Mouse (Mus musculus) spleen, adult 2 months (tissue): ENCODE results near the gene Disp1. TPM values are rescaled to one million over a fixed set of nuclear protein-coding genes. Genes with fewer than 3 reads are reported as not detected.

ENCODE experiments used
- DNase-seq, 2 experiments: peaks; one replicate each; pipeline versions ENCODE4 v3.0.0 to v3.0.0-alpha.2; 2012 to 2021; ENCODE audit warnings: low spot score in 2 of 2, low read depth in 1 of 2
- H3K27ac ChIP-seq: fragments of 200-500 bp; 2 replicates; pipeline ENCODE4 v1.5.1; 2012; ENCODE audit warnings: low read length, inconsistent platforms; ENCODE audit not compliant: insufficient read depth
- H3K27me3 ChIP-seq: fragments of 200-500 bp; 2 replicates; pipeline ENCODE4 v1.6.1; 2012; ENCODE audit warnings: mild to moderate bottlenecking, moderate library complexity, low read length, inconsistent platforms; ENCODE audit not compliant: control insufficient read depth, insufficient read depth
- H3K36me3 ChIP-seq: fragments of 200-500 bp; 2 replicates; pipeline ENCODE4 v1.6.1; 2012; ENCODE audit warnings: mild to moderate bottlenecking, low read length, inconsistent platforms; ENCODE audit not compliant: control insufficient read depth, insufficient read depth
- H3K4me1 ChIP-seq: fragments of 200-500 bp; 2 replicates; pipeline ENCODE4 v1.6.1; 2011; ENCODE audit warnings: inconsistent platforms; ENCODE audit not compliant: control insufficient read depth, insufficient read depth, insufficient read length
- H3K4me3 ChIP-seq: fragments of 200-500 bp; 2 replicates; pipeline ENCODE4 v1.5.1; 2011; ENCODE audit warnings: mild to moderate bottlenecking, inconsistent platforms; ENCODE audit not compliant: insufficient read depth, insufficient read length; ENCODE audit errors: extremely low read depth
- CTCF ChIP-seq: fragments of 200-500 bp; IDR thresholded peaks from 2 replicates; pipeline ENCODE4 v1.5.1; 2011; ENCODE audit warnings: mild to moderate bottlenecking, inconsistent platforms; ENCODE audit not compliant: insufficient read depth, insufficient read length, insufficient replicate concordance; ENCODE audit errors: extremely low read depth
- POLR2A ChIP-seq: fragments of 200-500 bp; IDR thresholded peaks from 2 replicates; pipeline ENCODE4 v1.6.1; 2011; ENCODE audit warnings: low read depth, low read length, inconsistent platforms
- WGBS: fragments of 180-500 bp; shearing (Covaris S2); methylation state at CpG from one replicate; pipeline ENCODE4 v1.1.7; 2018; 5-methylcytosine and 5-hydroxymethylcytosine counted together
- polyA plus RNA-seq: library from polyadenylated mRNA; depleted of rRNA; stranded (reverse); fragments of >200 nt; gene quantifications from 2 replicates; pipeline ENCODE4 v1.2.3, GENCODE M21; 2012

Gene Disp1
- polyA plus RNA-seq, 1 experiment = 8.5 TPM

GRCm38 (mm10) chr1:183107476-183107875 lies 113.8 kb downstream of the Disp1 start:
- 92% methylated on average over 2 of the region's 2 CpGs for WGBS
- Histone ChIP-seq H3K4me3 (no peak overlapping the region), H3K4me1 (no peaks in the 10 kb centered on the region), H3K27me3 (no peaks in the 10 kb centered on the region), H3K27ac (no peak overlapping the region), H3K36me3 (no peaks in the 10 kb centered on the region)
- DNase-seq = no peak
- TF ChIP-seq CTCF (no peak), POLR2A (no peak)

GRCm38 (mm10) chr1:183104696-183105095 lies 116.6 kb downstream of the Disp1 start:
- Histone ChIP-seq H3K27ac (no peak overlapping the region), H3K4me1 (no peaks in the 10 kb centered on the region), H3K27me3 (no peaks in the 10 kb centered on the region), H3K4me3 (no peak overlapping the region), H3K36me3 (no peaks in the 10 kb centered on the region)
- DNase-seq = no peak
- 84% methylated on average over 5 of the region's 5 CpGs for WGBS
- TF ChIP-seq POLR2A = no peak
- TF ChIP-seq CTCF = no peak

GRCm38 (mm10) chr1:183102775-183103174 lies 118.5 kb downstream of the Disp1 start:
- no peak overlapping the region for H3K4me3 ChIP-seq
- no peak for DNase-seq
- no peak overlapping the region for H3K27ac ChIP-seq
- no peaks in the 10 kb centered on the region for H3K27me3 ChIP-seq
- H3K4me1 ChIP-seq = no peaks in the 10 kb centered on the region
- TF ChIP-seq POLR2A = no peak
- TF ChIP-seq CTCF = no peak
- WGBS = 77% methylated on average over 3 of the region's 3 CpGs
- H3K36me3 ChIP-seq = peaks cover 2% of the 10 kb centered on the region; the same call in 1 of the 2 replicates

- no peak overlapping the region for H3K27ac ChIP-seq
- no peaks in the 10 kb centered on the region for H3K4me1 ChIP-seq
- DNase-seq = no peak
- no peaks in the 10 kb centered on the region for H3K27me3 ChIP-seq
- H3K36me3 ChIP-seq = peaks cover 3% of the 10 kb centered on the region; the same call in 1 of the 2 replicates
- TF ChIP-seq POLR2A = no peak
- no peak for TF ChIP-seq CTCF
- WGBS = 89% methylated on average over 8 of the region's 8 CpGs
- no peak overlapping the region for H3K4me3 ChIP-seq
Measured at GRCm38 (mm10) chr1:183102153-183102552, 119.2 kb downstream of the Disp1 start.

GRCm38 (mm10) chr1:183101371-183101770 lies 120.0 kb downstream of the Disp1 start:
- Histone ChIP-seq H3K4me3 (no peak overlapping the region), H3K4me1 (no peaks in the 10 kb centered on the region), H3K27me3 (no peaks in the 10 kb centered on the region), H3K36me3 (peaks cover 3% of the 10 kb centered on the region; the same call in 1 of the 2 replicates), H3K27ac (no peak overlapping the region)
- DNase-seq = no peak
- 85% methylated on average over 3 of the region's 3 CpGs for WGBS
- TF ChIP-seq POLR2A (no peak), CTCF (no peak)

- H3K36me3 ChIP-seq = peaks cover 7% of the 10 kb centered on the region; the same call in 1 of the 2 replicates
- DNase-seq = no peak
- TF ChIP-seq CTCF = no peak
- TF ChIP-seq POLR2A = no peak
- H3K4me3 ChIP-seq = no peak overlapping the region
- WGBS = 89% methylated on average over 5 of the region's 5 CpGs
- no peaks in the 10 kb centered on the region for H3K27me3 ChIP-seq
- H3K4me1 ChIP-seq = no peaks in the 10 kb centered on the region
- no peak overlapping the region for H3K27ac ChIP-seq
Measured at GRCm38 (mm10) chr1:183100245-183100644, 121.1 kb downstream of the Disp1 start.

- Histone ChIP-seq H3K36me3 (peaks cover 7% of the 10 kb centered on the region; the same call in 1 of the 2 replicates), H3K27me3 (no peaks in the 10 kb centered on the region), H3K4me1 (no peaks in the 10 kb centered on the region), H3K27ac (no peak overlapping the region), H3K4me3 (no peak overlapping the region)
- WGBS = 93% methylated on average over 12 of the region's 12 CpGs
- no peak for TF ChIP-seq POLR2A
- TF ChIP-seq CTCF = no peak
- no peak for DNase-seq
Measured at GRCm38 (mm10) chr1:183099686-183100085, 121.6 kb downstream of the Disp1 start.
